Mouse (Mus musculus) spleen, adult 2 months (tissue): ENCODE results near the gene Cptp.

Experiments
- CTCF ChIP-seq: fragments of 200-500 bp; IDR thresholded peaks from 2 replicates; pipeline ENCODE4 v1.5.1; 2011; ENCODE audit warnings: mild to moderate bottlenecking, inconsistent platforms; ENCODE audit not compliant: insufficient read depth, insufficient read length, insufficient replicate concordance; ENCODE audit errors: extremely low read depth
- POLR2A ChIP-seq: fragments of 200-500 bp; IDR thresholded peaks from 2 replicates; pipeline ENCODE4 v1.6.1; 2011; ENCODE audit warnings: low read depth, low read length, inconsistent platforms

DNA sequence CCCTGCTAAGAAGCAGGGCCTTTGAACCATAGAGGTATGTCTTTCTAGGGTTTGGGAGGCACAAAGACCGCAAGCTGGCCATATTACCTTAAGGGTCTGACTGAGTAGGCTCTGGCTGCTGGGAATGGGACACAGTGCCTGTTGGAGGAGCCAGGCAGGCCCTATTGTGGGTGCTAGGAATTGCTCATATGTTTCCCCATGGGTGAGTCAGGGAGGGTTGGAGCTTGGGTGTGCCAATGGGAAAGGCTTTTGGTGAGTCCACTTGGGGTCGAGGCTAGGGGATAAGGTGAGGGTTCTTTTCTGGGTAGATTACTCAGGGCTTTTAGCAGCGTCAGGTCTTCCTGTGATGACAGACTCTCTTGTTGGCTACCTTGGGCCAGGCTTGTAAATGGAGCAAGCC lies 17.9 kb downstream of the Cptp start:
- TF ChIP-seq CTCF (no peak), POLR2A (no peak)
